Mouse (Mus musculus): ENCODE measurements around the gene Zfp385a. TPM values are rescaled to one million over a fixed set of nuclear protein-coding genes. Genes with fewer than 3 reads are reported as not detected.

Gene Zfp385a
- polyA plus RNA-seq, 1 experiment from 2014 or later, result 11.7 TPM

GRCm38 (mm10) chr15:103335488-103336235 is 4.2 kb downstream of the Zfp385a start:
- H3K36me3 ChIP-seq (ENCODE audit: control insufficient read depth, insufficient read depth, low read length), result no peaks in the 10 kb centered on the region
- H3K4me2 ChIP-seq (ENCODE audit: low read length), result no peak overlapping the region
- peaks cover 9% of the 10 kb centered on the region for H3K4me1 ChIP-seq (ENCODE audit: control insufficient read depth, insufficient read depth, low read length)
- H3K27me3 ChIP-seq (replicated peaks; ENCODE audit: control insufficient read depth, insufficient read depth, low read length), result peaks cover 17% of the 10 kb centered on the region
- no peak overlapping the region for H3K27ac ChIP-seq (ENCODE audit: low read depth, low read length)
- H3K4me3 ChIP-seq (ENCODE audit: low read depth, low read length), result no peak overlapping the region
- no peaks in the 10 kb centered on the region for H3K9me3 ChIP-seq (replicated peaks; ENCODE audit: control insufficient read depth, low read length)
- ATAC-seq (no peak), DNase-seq (ENCODE audit: low spot score) (no peak)
- H3K9ac ChIP-seq (ENCODE audit: low read length), result no peak overlapping the region
- WGBS, result 24% methylated on average over 7 of the region's 7 CpGs

GRCm38 (mm10) chr15:103335040-103335439 is 4.9 kb downstream of the Zfp385a start:
- ATAC-seq (no peak), DNase-seq (ENCODE audit: low spot score) (no peak)
- 57% methylated on average over 3 of the region's 3 CpGs for WGBS
- Histone ChIP-seq H3K4me1 (ENCODE audit: control insufficient read depth, insufficient read depth, low read length) (peaks cover 9% of the 10 kb centered on the region), H3K9me3 (replicated peaks; ENCODE audit: control insufficient read depth, low read length) (no peaks in the 10 kb centered on the region), H3K4me2 (ENCODE audit: low read length) (no peak overlapping the region), H3K9ac (ENCODE audit: low read length) (no peak overlapping the region), H3K4me3 (ENCODE audit: low read depth, low read length) (no peak overlapping the region), H3K27ac (ENCODE audit: low read depth, low read length) (no peak overlapping the region), H3K36me3 (ENCODE audit: control insufficient read depth, insufficient read depth, low read length) (no peaks in the 10 kb centered on the region), H3K27me3 (replicated peaks; ENCODE audit: control insufficient read depth, insufficient read depth, low read length) (peaks cover 10% of the 10 kb centered on the region)

GRCm38 (mm10) chr15:103334194-103334593 is 5.7 kb downstream of the Zfp385a start:
- Histone ChIP-seq H3K4me2 (ENCODE audit: low read length) (no peak overlapping the region), H3K9me3 (replicated peaks; ENCODE audit: control insufficient read depth, low read length) (no peaks in the 10 kb centered on the region), H3K9ac (ENCODE audit: low read length) (no peak overlapping the region), H3K36me3 (ENCODE audit: control insufficient read depth, insufficient read depth, low read length) (no peaks in the 10 kb centered on the region), H3K27ac (ENCODE audit: low read depth, low read length) (0 out of 2 replicates have a peak overlapping the region, but pooled peaks have one; percentile 7), H3K4me1 (ENCODE audit: control insufficient read depth, insufficient read depth, low read length) (peaks cover 5% of the 10 kb centered on the region), H3K27me3 (replicated peaks; ENCODE audit: control insufficient read depth, insufficient read depth, low read length) (peaks cover 6% of the 10 kb centered on the region), H3K4me3 (ENCODE audit: low read depth, low read length) (no peak overlapping the region)
- DNase-seq (ENCODE audit: low spot score) (peak; percentile 46), ATAC-seq (peak; percentile 27; the same call in 1 of the 2 replicates)
- 0% methylated on average over 1 of the region's 2 CpGs for WGBS

- Histone ChIP-seq H3K9ac (ENCODE audit: low read length) (no peak overlapping the region), H3K4me3 (ENCODE audit: low read depth, low read length) (no peak overlapping the region), H3K27ac (ENCODE audit: low read depth, low read length) (0 out of 2 replicates have a peak overlapping the region, but pooled peaks have one; percentile 7), H3K36me3 (ENCODE audit: control insufficient read depth, insufficient read depth, low read length) (no peaks in the 10 kb centered on the region), H3K9me3 (replicated peaks; ENCODE audit: control insufficient read depth, low read length) (no peaks in the 10 kb centered on the region), H3K4me2 (ENCODE audit: low read length) (no peak overlapping the region), H3K27me3 (replicated peaks; ENCODE audit: control insufficient read depth, insufficient read depth, low read length) (peaks cover 3% of the 10 kb centered on the region), H3K4me1 (ENCODE audit: control insufficient read depth, insufficient read depth, low read length) (peaks cover 5% of the 10 kb centered on the region)
- WGBS, result 52% methylated on average over 5 of the region's 5 CpGs
- ATAC-seq (peak; percentile 13; the same call in 1 of the 2 replicates), DNase-seq (ENCODE audit: low spot score) (no peak)
These were observed 6.2 kb downstream of the Zfp385a start for GRCm38 (mm10) chr15:103333738-103334137.

GRCm38 (mm10) chr15:103333081-103333615 is 6.7 kb downstream of the Zfp385a start:
- WGBS, result 49% methylated on average over 5 of the region's 5 CpGs
- ATAC-seq (no peak), DNase-seq (ENCODE audit: low spot score) (no peak)
- H3K4me3 ChIP-seq (ENCODE audit: low read depth, low read length), result no peak overlapping the region
- H3K4me1 ChIP-seq (ENCODE audit: control insufficient read depth, insufficient read depth, low read length), result peaks cover 5% of the 10 kb centered on the region
- H3K27ac ChIP-seq (ENCODE audit: low read depth, low read length), result no peak overlapping the region
- H3K4me2 ChIP-seq (ENCODE audit: low read length), result no peak overlapping the region
- no peaks in the 10 kb centered on the region for H3K9me3 ChIP-seq (replicated peaks; ENCODE audit: control insufficient read depth, low read length)
- H3K27me3 ChIP-seq (replicated peaks; ENCODE audit: control insufficient read depth, insufficient read depth, low read length), result no peaks in the 10 kb centered on the region
- H3K36me3 ChIP-seq (ENCODE audit: control insufficient read depth, insufficient read depth, low read length), result no peaks in the 10 kb centered on the region
- no peak overlapping the region for H3K9ac ChIP-seq (ENCODE audit: low read length)

- WGBS, result 2% methylated on average over 38 of the region's 40 CpGs
- Histone ChIP-seq H3K36me3 (ENCODE audit: control insufficient read depth, insufficient read depth, low read length) (peaks cover 6% of the 10 kb centered on the region; the same call in 1 of the 2 replicates), H3K9ac (ENCODE audit: low read length) (peak overlapping the region; percentile 82), H3K4me2 (ENCODE audit: low read length) (peak overlapping the region; percentile 74), H3K4me3 (ENCODE audit: low read depth, low read length) (peak overlapping the region; percentile 59), H3K27me3 (replicated peaks; ENCODE audit: control insufficient read depth, insufficient read depth, low read length) (no peaks in the 10 kb centered on the region), H3K27ac (ENCODE audit: low read depth, low read length) (peak overlapping the region; percentile 55; the same call in 1 of the 2 replicates), H3K4me1 (ENCODE audit: control insufficient read depth, insufficient read depth, low read length) (peaks cover 11% of the 10 kb centered on the region), H3K9me3 (replicated peaks; ENCODE audit: control insufficient read depth, low read length) (no peaks in the 10 kb centered on the region)
- ATAC-seq, result peak; percentile 98
- peak; percentile 87 for DNase-seq (ENCODE audit: low spot score)
These were observed 16.2 kb downstream of the Zfp385a start for GRCm38 (mm10) chr15:103323455-103324247.

GRCm38 (mm10) chr15:103323070-103323454 is 16.8 kb downstream of the Zfp385a start:
- peak; percentile 76 for ATAC-seq
- H3K36me3 ChIP-seq (ENCODE audit: control insufficient read depth, insufficient read depth, low read length), result peaks cover 6% of the 10 kb centered on the region; the same call in 1 of the 2 replicates
- peak; percentile 50 for DNase-seq (ENCODE audit: low spot score)
- H3K9ac ChIP-seq (ENCODE audit: low read length), result peak overlapping the region; percentile 82
- peak overlapping the region; percentile 74 for H3K4me2 ChIP-seq (ENCODE audit: low read length)
- H3K27me3 ChIP-seq (replicated peaks; ENCODE audit: control insufficient read depth, insufficient read depth, low read length), result no peaks in the 10 kb centered on the region
- H3K4me3 ChIP-seq (ENCODE audit: low read depth, low read length), result peak overlapping the region; percentile 59
- peak overlapping the region; percentile 44; the same call in 1 of the 2 replicates for H3K27ac ChIP-seq (ENCODE audit: low read depth, low read length)
- H3K4me1 ChIP-seq (ENCODE audit: control insufficient read depth, insufficient read depth, low read length), result peaks cover 11% of the 10 kb centered on the region
- H3K9me3 ChIP-seq (replicated peaks; ENCODE audit: control insufficient read depth, low read length), result no peaks in the 10 kb centered on the region
- WGBS, result under 1% methylated on average over 20 of the region's 26 CpGs

- WGBS, result 47% methylated on average over 4 of the region's 4 CpGs
- peak overlapping the region; percentile 59 for H3K4me3 ChIP-seq (ENCODE audit: low read depth, low read length)
- ATAC-seq (no peak), DNase-seq (ENCODE audit: low spot score) (no peak)
- H3K4me2 ChIP-seq (ENCODE audit: low read length), result peak overlapping the region; percentile 74
- H3K4me1 ChIP-seq (ENCODE audit: control insufficient read depth, insufficient read depth, low read length), result peaks cover 11% of the 10 kb centered on the region
- no peak overlapping the region for H3K27ac ChIP-seq (ENCODE audit: low read depth, low read length)
- no peaks in the 10 kb centered on the region for H3K27me3 ChIP-seq (replicated peaks; ENCODE audit: control insufficient read depth, insufficient read depth, low read length)
- H3K9ac ChIP-seq (ENCODE audit: low read length), result peak overlapping the region; percentile 82; the same call in 1 of the 2 replicates
- peaks cover 12% of the 10 kb centered on the region for H3K36me3 ChIP-seq (ENCODE audit: control insufficient read depth, insufficient read depth, low read length)
- no peaks in the 10 kb centered on the region for H3K9me3 ChIP-seq (replicated peaks; ENCODE audit: control insufficient read depth, low read length)
These were observed 17.5 kb downstream of the Zfp385a start for GRCm38 (mm10) chr15:103322396-103322795.
